25 mouse cellular contexts compared by ENCODE assay signal in genomic region chr3:27435096-27435620, GRCm38 (mm10).
DNase-seq lines count a peak whose midpoint lies in the region; ATAC-seq and TF ChIP-seq lines count a peak whose summit lies in the region.
"Had no signal": no experiment of that assay in that cellular context is flagged by ENCODE, and none has a peak within 500 bp of the region (broad histone marks: within the 10 kb centered on the region; RNA-seq: fewer than 3 reads in every experiment).

No protein-coding gene starts in this region.

- in situ Hi-C loops in Patski (cut with MboI; ENCODE audit: low pct_unique_long_range_greater_than_20kb), result loop anchor here (10.0 to 25.0 kb wide), 2 partner anchors 160 to 298 kb away; no protein-coding TSS in a partner anchor

- POLR2A ChIA-PET in Patski (lab: Charles Lee), result no interaction called here

- peak; percentile 52 for DNase-seq in heart, adult 11 months
- DNase-seq in heart, postnatal 14 days, result no peak
- no peak for DNase-seq in kidney, postnatal 25 days
- DNase-seq in Patski (ENCODE audit: low read depth, low spot score), result no peak
- DNase-seq in adrenal gland, adult 8-10 months, result no peak
- no peak for DNase-seq in hindbrain, embryonic 11.5 days (ENCODE audit: low spot score)
- DNase-seq: adrenal gland, postnatal 14 days; cerebellum, adult 8-10 months; cerebellum, postnatal 36 days; embryo, embryonic 11 days; gastrocnemius, postnatal 36 days; heart, postnatal 4 days; liver, embryonic 13.5 days; lung, adult 2 months; lung, postnatal 36 days; right cerebral cortex, adult 18-20 months; right cerebral cortex, postnatal 4 days had no signal

- H3K4me3 ChIP-seq in kidney, embryonic 16.5 days (ENCODE audit: low read length), result no peak overlapping the region
- H3K4me3 ChIP-seq in stomach, embryonic 14.5 days (ENCODE audit: low read depth, low read length), result no peak overlapping the region
- H3K4me3 ChIP-seq in hindbrain, embryonic 11.5 days (ENCODE audit: low read depth, low read length), result no peak overlapping the region
- H3K4me3 ChIP-seq: embryonic facial prominence, embryonic 13.5 days; erythroblast, embryonic 14.5 days; forebrain, embryonic 12.5 days; heart, embryonic 15.5 days; liver, embryonic 13.5 days; megakaryocyte, embryonic 14.5 days had no signal

- intact Hi-C loops in heart, postnatal 14 days (cut with DNase I), result no loop called here

- peaks cover 31% of the 10 kb centered on the region for H3K36me3 ChIP-seq in kidney, embryonic 16.5 days (ENCODE audit: insufficient read depth, low read length)
- H3K36me3 ChIP-seq in stomach, embryonic 14.5 days (ENCODE audit: control insufficient read depth, insufficient read depth, low read length), result peaks cover 36% of the 10 kb centered on the region; the same call in 1 of the 2 replicates
- H3K36me3 ChIP-seq in hindbrain, embryonic 11.5 days (ENCODE audit: control insufficient read depth, insufficient read depth, low read length), result no peaks in the 10 kb centered on the region

- H3K27ac ChIP-seq in kidney, embryonic 16.5 days (ENCODE audit: low read length), result peak overlapping the region; percentile 74
- H3K27ac ChIP-seq in stomach, embryonic 14.5 days (ENCODE audit: low read length), result peak overlapping the region; percentile 71
- H3K27ac ChIP-seq in hindbrain, embryonic 11.5 days (ENCODE audit: low read depth, low read length), result no peak overlapping the region
- H3K27ac ChIP-seq: embryonic facial prominence, embryonic 13.5 days; forebrain, embryonic 12.5 days; heart, embryonic 15.5 days; liver, embryonic 13.5 days had no signal

- CTCF ChIA-PET in Patski (lab: Charles Lee), result interaction anchor here (1.2 to 1.7 kb wide), 3 partner anchors 8 to 18 kb away, joined by 3 to 4 read pairs (median 3); no protein-coding TSS in a partner anchor

- no peak overlapping the region for H3K4me2 ChIP-seq in kidney, embryonic 16.5 days (replicated peaks; ENCODE audit: low read depth, low read length)
- H3K4me2 ChIP-seq in stomach, embryonic 14.5 days (replicated peaks; ENCODE audit: low read depth, low read length), result no peak overlapping the region
- H3K4me2 ChIP-seq in hindbrain, embryonic 11.5 days (replicated peaks; ENCODE audit: low read depth, low read length), result no peak overlapping the region
- H3K4me2 ChIP-seq: embryonic facial prominence, embryonic 13.5 days; forebrain, embryonic 12.5 days; heart, embryonic 15.5 days; liver, embryonic 13.5 days had no signal

- H3K4me1 ChIP-seq in kidney, embryonic 16.5 days (ENCODE audit: insufficient read depth, low read length), result peaks cover 39% of the 10 kb centered on the region
- no peaks in the 10 kb centered on the region for H3K4me1 ChIP-seq in stomach, embryonic 14.5 days (ENCODE audit: control insufficient read depth, insufficient read depth, low read length)
- H3K4me1 ChIP-seq in hindbrain, embryonic 11.5 days (replicated peaks; ENCODE audit: control insufficient read depth, insufficient read depth, low read length), result no peaks in the 10 kb centered on the region
- H3K4me1 ChIP-seq: forebrain, embryonic 12.5 days; liver, embryonic 13.5 days; megakaryocyte, embryonic 14.5 days had no signal

- 28% methylated on average over 6 of the region's 6 CpGs for WGBS in kidney, embryonic 16.5 days
- 41% methylated on average over 6 of the region's 6 CpGs for WGBS in stomach, embryonic 14.5 days
- 58% methylated on average over 6 of the region's 6 CpGs for WGBS in hindbrain, embryonic 11.5 days

- no peak overlapping the region for H3K9ac ChIP-seq in kidney, embryonic 16.5 days (replicated peaks; ENCODE audit: low read length)
- H3K9ac ChIP-seq in stomach, embryonic 14.5 days (replicated peaks; ENCODE audit: low read depth, low read length), result no peak overlapping the region
- H3K9ac ChIP-seq in hindbrain, embryonic 11.5 days (ENCODE audit: low read depth, low read length), result no peak overlapping the region
- H3K9ac ChIP-seq: embryonic facial prominence, embryonic 13.5 days; forebrain, embryonic 12.5 days; heart, embryonic 15.5 days; liver, embryonic 13.5 days had no signal

- no peaks in the 10 kb centered on the region for H3K9me3 ChIP-seq in kidney, embryonic 16.5 days (ENCODE audit: low read length)
- H3K9me3 ChIP-seq in stomach, embryonic 14.5 days (ENCODE audit: control insufficient read depth, low read depth, low read length), result no peaks in the 10 kb centered on the region
- no peaks in the 10 kb centered on the region for H3K9me3 ChIP-seq in hindbrain, embryonic 11.5 days (ENCODE audit: control insufficient read depth, low read length)
- H3K9me3 ChIP-seq: embryonic facial prominence, embryonic 13.5 days; forebrain, embryonic 12.5 days; heart, embryonic 15.5 days; liver, embryonic 13.5 days had no signal

- TF ChIP-seq CTCF in Patski (IDR thresholded peaks at IDR 0.05), result no peak

- no peak for ATAC-seq in kidney, embryonic 16.5 days (ENCODE audit: low FRiP score, low TSS enrichment)
- peak; percentile 31 for ATAC-seq in Patski
- ATAC-seq in stomach, embryonic 14.5 days (ENCODE audit: insufficient number of reproducible peaks, insufficient read depth, low FRiP score, low read depth), result peak; percentile 60
- ATAC-seq in hindbrain, embryonic 11.5 days (ENCODE audit: low FRiP score), result no peak
- ATAC-seq: hindbrain, embryonic 16.5 days had no signal

- H3K27me3 ChIP-seq in kidney, embryonic 16.5 days (ENCODE audit: insufficient read depth, low read length), result no peaks in the 10 kb centered on the region
- H3K27me3 ChIP-seq in Patski, result no peaks in the 10 kb centered on the region
- H3K27me3 ChIP-seq in stomach, embryonic 14.5 days (ENCODE audit: control insufficient read depth, insufficient read depth, low read length), result no peaks in the 10 kb centered on the region
- H3K27me3 ChIP-seq in hindbrain, embryonic 11.5 days (ENCODE audit: control insufficient read depth, insufficient read depth, low read length), result no peaks in the 10 kb centered on the region
- H3K27me3 ChIP-seq: embryonic facial prominence, embryonic 13.5 days; forebrain, embryonic 12.5 days; heart, embryonic 15.5 days; liver, embryonic 13.5 days; megakaryocyte, embryonic 14.5 days had no signal

Comparison
In these comparisons a context has a peak if more than half of its experiments do, and no peak if none do; other contexts are left out.
1. ATAC-seq: peak in Patski (single experiment) and stomach, embryonic 14.5 days (single experiment); none in kidney, embryonic 16.5 days (single experiment) and hindbrain, embryonic 11.5 days (single experiment).